Mouse (Mus musculus) bone marrow macrophage, adult 2 months (primary cell): ENCODE results near the gene Rhbg. TPM values are rescaled to one million over a fixed set of nuclear protein-coding genes. Genes with fewer than 3 reads are reported as not detected.
A peak's percentile ranks its signal among the peaks of the same experiment; 100 is the strongest.

ENCODE experiments used
- H3K27ac ChIP-seq: 2 replicates; pipeline ENCODE4 v1.5.1; 2012; ENCODE audit warnings: low read depth, low read length; ENCODE audit not compliant: insufficient read depth
- H3K4me1 ChIP-seq: 2 replicates; pipeline ENCODE4 v1.6.1; 2012; ENCODE audit warnings: low read length; ENCODE audit not compliant: control insufficient read depth, insufficient read depth
- H3K4me3 ChIP-seq: 2 replicates; pipeline ENCODE4 v1.5.1; 2012; ENCODE audit warnings: mild to moderate bottlenecking, low read length, moderate library complexity; ENCODE audit not compliant: insufficient read depth
- CTCF ChIP-seq: IDR thresholded peaks from 2 replicates; pipeline ENCODE4 v1.5.1; 2012; ENCODE audit warnings: low read depth, mild to moderate bottlenecking, low read length, moderate library complexity
- POLR2A ChIP-seq: IDR thresholded peaks from 2 replicates; pipeline ENCODE4 v1.6.1; 2012; ENCODE audit warnings: mild to moderate bottlenecking, low read depth, low read length, borderline replicate concordance
- polyA plus RNA-seq: library from polyadenylated mRNA; stranded (reverse); fragments of >200 nt; gene quantifications from 2 replicates; pipeline ENCODE4 v1.2.4, GENCODE M21; 2012; ENCODE audit not compliant: missing spikeins, insufficient read depth, insufficient read length

Gene Rhbg
- polyA plus RNA-seq, 1 experiment = not detected

DNA sequence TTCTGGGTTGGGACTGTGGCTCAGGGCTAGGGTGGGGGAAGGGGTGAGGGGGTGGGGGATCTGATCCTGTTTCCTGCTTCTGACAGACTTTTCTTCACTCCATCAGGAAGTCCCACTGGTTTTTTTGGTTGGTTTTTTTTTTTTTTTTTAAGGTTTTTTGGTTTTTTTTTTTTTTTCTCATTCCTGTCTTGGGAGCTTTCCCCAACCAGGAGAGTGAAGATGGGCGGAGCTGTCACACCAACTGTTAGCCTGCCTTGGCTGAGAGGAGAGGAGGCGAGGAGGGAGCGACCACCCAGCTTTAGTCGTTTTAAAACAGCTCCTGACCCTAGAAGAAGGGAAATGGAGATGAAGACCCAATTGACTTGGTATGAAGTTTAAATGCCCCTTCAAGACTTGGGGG lies 27.2 kb downstream of the Rhbg start:
- Histone ChIP-seq H3K27ac (no peak overlapping the region), H3K4me3 (no peak overlapping the region), H3K4me1 (peaks cover 8% of the 10 kb centered on the region)
- TF ChIP-seq POLR2A (no peak), CTCF (no peak)

DNA sequence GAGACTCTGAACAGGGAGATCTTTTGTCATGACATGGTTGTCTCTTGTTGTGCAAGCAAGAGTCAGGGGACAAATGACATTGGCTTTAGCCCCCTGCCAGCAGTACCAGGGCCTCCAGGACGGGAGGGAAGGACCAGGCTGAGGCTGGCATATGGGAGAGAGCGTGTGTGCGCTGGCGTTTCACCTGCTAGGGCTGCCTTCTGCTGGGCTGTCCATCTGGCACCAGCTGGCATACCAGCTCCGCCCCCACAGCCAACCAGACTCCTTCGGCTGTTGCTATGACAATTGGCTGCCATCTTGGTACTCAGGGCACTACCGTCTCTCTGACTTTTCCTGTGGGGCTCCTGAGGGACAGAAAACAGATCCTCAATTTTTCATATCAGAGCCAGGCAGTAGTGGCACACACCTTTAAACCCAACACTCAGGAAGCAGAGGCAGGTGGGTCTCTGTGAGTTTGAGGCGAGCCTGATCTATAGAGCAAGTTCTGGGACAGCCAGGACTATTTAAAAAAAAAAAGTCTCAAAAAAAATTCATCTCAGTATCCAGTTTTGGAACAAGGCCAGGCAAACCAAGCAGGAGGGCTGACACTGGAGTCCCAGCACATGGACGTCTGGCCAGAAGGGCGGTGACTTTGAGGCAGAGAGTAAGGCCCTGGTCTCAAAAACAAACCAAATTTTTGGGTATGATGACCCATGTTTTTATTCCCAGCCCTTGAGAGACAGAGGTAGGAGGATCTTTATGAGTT lies 28.2 kb downstream of the Rhbg start:
- no peak for TF ChIP-seq POLR2A
- no peak overlapping the region for H3K27ac ChIP-seq
- H3K4me3 ChIP-seq = no peak overlapping the region
- peaks cover under 1% of the 10 kb centered on the region; the same call in 1 of the 2 replicates for H3K4me1 ChIP-seq

DNA sequence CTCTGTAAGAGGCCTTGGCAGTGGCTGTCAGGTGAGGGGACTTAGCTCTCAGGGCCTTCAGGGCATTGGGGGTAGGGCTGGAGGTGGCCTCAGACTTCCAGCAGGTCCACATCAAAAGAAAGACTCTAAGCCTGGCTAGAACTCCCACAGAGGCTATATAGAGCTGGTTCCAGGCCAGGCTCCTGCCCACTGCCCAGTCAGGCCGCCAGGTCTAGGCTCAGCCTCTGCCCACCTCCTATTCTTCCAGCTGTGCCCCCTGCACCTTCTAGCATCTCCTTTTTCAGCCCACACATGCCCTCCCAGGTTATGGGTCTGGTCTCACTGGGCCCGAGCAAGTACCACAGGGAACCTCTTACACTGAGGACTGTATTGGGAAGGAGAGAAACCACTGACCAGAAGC lies 29.6 kb downstream of the Rhbg start:
- H3K4me1 ChIP-seq = no peaks in the 10 kb centered on the region
- no peak overlapping the region for H3K27ac ChIP-seq
- TF ChIP-seq POLR2A (no peak), CTCF (no peak)
- H3K4me3 ChIP-seq = no peak overlapping the region

DNA sequence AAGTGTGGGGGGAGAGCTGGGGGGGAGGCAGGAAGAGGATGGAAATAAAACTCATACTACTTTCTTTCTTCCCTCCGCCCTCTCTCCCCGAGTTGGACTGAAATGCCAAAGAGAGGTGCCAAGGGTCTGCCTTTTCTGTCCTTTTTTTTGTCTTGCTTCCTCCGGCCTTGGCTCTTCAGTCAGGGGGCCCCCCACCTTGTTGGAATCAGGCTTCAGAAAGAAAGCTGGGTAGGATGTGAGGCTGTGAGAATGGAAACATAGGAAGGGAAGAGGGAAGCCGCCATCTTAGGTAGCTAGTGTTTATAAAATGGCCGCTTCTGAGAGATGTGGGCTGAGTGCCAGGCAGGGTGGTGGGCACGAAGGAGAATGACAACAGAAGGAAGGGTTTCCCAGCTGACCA lies 32.1 kb downstream of the Rhbg start:
- Histone ChIP-seq H3K4me1 (no peaks in the 10 kb centered on the region), H3K4me3 (no peak overlapping the region), H3K27ac (no peak overlapping the region)
- TF ChIP-seq CTCF = no peak
- no peak for TF ChIP-seq POLR2A

DNA sequence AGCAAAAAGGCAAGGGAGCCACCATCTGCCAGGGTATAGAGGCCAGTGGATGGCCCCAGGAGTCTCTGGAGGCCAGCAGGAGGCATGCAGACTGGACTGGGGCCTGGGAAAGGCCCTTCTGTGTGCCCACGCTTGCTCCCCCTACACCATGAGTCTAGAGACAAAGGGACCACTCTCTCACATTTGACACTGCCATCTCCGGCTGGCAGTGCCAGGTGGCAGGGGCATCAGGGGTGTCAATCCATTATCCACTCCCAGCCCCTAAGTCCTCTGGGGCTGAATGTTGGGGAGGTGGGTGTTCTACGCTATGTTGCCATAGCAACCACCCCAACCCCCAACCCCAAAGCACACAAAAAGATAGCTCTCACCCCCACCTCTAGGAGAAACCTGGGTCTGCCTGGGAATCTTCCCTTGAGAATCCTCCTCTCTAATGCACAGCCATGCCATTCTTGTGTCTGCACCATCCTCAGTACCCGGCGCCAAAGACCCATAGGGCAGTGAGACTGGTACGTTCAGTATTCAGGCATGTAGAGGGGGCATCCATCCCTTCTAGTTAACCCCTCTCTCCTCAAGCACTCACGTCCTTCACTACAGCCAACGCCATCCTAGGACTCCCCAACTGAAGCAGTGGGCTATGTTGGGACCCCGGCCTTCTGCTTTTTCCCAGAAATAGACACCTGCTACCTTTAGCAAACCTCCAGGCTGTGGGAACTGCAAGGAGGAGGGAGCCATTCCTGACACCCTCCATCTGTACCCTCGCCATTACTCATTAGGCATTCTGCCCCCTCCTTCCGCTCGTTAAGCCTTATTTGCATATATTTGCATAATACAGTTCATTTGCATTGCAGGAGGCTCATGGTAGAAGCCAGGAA lies 32.8 kb downstream of the Rhbg start:
- Histone ChIP-seq H3K4me1 (no peaks in the 10 kb centered on the region), H3K27ac (no peak overlapping the region), H3K4me3 (no peak overlapping the region)
- TF ChIP-seq POLR2A = no peak
- no peak for TF ChIP-seq CTCF

DNA sequence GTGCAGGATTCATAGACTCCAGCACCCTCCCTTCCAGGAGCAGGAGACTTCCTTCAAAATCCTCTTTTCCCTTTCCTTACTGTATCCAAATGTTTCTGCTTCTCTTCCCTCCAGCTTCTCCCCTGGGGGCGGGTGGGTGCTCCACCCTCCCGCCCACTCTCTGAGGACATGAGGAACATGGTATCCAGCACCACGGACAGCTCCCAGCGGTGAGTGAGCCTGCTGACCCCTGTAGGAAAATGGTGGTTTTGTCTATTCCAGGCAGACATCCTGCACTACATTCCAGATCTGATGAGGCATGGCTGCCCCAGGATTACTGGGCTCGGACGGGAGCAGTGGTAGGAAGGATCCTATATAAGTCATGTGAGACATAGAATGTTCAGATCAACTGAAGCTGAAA lies 33.7 kb downstream of the Rhbg start:
- H3K4me1 ChIP-seq = no peaks in the 10 kb centered on the region
- TF ChIP-seq CTCF = no peak
- no peak for TF ChIP-seq POLR2A
- no peak overlapping the region for H3K27ac ChIP-seq
- no peak overlapping the region for H3K4me3 ChIP-seq

DNA sequence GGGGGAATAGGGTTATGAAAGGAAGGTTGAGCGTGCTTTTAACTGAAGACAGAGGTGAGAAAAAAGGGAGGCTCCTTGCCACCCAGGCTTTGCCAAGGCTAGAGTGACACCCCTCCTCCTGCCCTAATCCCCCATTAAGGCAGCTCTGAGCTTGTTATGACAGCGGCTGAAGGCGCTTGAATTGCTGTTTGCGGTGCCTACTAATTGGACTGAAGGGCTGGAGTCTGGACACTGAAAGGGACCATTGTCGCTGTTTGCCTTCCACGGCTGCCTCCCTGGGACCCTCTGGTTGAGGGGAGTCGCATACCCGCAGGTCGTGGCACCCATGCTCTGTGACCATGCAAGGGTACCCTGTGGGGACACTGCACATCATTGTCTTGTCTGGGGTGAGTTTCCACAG lies 34.6 kb downstream of the Rhbg start:
- Histone ChIP-seq H3K4me3 (no peak overlapping the region), H3K4me1 (no peaks in the 10 kb centered on the region), H3K27ac (no peak overlapping the region)
- TF ChIP-seq POLR2A (no peak), CTCF (no peak)

DNA sequence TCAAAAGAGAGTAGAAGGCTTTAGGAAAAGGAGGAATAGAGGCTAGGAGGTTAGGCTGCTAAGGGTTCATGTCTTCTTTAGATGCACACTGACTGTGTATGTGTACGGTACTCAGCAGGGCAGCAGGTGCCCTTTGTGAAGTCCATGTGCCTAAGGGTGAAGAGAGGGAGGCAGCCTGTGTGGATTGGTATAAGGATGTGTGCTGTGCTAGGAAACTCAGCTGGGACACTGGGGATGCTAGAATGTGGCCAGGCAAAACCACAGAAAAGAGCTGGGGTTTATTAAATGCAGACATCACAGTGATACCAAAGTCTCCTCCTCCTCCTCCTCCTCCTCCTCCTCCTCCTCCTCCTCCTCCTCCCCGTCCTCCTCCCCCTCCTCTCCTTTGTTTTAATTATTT lies 36.8 kb downstream of the Rhbg start:
- no peak overlapping the region for H3K27ac ChIP-seq
- H3K4me3 ChIP-seq = no peak overlapping the region
- no peaks in the 10 kb centered on the region for H3K4me1 ChIP-seq
- TF ChIP-seq POLR2A = no peak

DNA sequence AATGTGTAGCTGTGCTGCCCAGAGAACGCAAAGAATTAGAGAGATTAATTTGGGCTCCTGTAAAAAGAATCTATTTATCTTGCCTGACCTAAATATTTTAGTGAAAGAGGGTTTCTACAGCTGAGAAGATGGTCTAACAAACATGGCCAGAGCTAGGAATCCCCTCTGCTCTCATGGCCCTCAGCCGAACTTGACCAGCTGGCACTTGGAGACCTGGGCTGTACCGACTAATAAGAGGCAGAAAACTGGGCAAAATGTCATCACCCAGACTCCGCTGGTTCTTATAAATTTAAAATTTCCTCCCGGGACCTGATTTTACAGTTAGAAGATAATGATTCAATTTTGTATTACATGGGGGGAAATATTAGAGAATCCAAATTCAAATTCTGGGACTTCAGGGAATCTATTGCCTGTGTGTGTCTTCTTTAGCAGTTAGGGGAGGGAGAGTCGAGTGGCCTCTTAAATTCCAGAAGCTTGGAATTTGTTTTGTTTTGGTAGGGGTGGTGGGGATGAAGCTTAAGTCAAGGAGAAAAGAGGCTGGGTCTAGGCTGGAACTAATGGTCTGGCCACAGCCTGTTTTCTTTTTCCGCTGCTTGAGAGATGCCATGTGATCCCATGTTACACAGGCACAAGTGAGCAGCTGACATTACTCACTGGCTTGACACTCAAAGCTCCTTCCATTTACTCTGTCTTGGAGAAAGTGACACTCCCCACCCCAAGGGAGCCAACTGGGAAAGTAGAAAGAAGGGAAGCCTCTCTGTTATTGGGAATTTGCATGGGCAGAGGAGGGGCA lies 37.8 kb downstream of the Rhbg start:
- no peak overlapping the region for H3K27ac ChIP-seq
- H3K4me1 ChIP-seq = no peaks in the 10 kb centered on the region
- H3K4me3 ChIP-seq = no peak overlapping the region
- TF ChIP-seq CTCF (no peak), POLR2A (no peak)

DNA sequence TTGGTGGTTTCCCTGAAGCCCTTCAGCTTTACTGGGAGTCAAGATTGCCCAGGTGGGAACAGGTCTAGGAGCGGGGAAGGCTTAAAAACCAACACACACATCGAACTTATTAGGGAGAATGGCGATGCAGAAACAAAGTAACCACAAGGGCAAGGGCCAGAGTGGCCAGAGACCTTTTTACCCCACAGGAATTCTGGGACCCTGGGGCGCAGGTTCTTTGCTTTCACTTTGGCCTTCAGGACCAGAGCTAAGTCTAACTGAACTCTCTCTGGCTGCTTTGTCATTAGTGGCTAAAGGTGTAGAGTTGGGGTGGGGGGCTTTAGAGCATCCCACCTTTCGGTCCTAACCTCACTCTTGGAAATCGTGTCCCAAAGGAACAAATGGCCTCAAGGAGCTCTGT lies 38.4 kb downstream of the Rhbg start:
- Histone ChIP-seq H3K27ac (no peak overlapping the region), H3K4me3 (peak overlapping the region; percentile 58), H3K4me1 (no peaks in the 10 kb centered on the region)
- TF ChIP-seq CTCF (no peak), POLR2A (no peak)
